Mouse (Mus musculus): ENCODE measurements around the gene Tmc3.

DNA sequence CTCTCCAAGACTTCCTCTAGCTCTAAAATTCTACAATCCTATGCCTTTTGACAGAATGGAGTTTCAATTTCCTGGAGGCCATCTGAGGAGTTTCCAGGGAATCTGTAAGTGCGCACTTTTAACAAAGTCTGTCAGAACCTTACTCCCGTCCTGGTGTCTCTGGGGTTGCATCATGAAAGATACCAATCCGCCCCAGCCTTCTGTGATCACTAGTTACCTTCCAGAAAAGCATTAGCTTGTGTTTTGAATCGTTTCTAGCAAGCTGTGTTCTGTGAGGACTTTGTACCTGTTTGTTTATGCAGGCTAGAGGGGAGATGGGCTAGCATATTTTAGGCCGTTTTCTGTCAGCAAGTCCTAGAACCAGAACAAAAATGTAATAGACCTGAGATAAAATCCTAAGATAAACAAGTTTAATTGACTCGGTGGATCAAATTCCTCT is 48.0 kb downstream of the Tmc3 start:
- TF ChIP-seq POLR2A (IDR thresholded peaks at IDR 0.05; ENCODE audit: low read depth, low read length) (no peak), CTCF (IDR thresholded peaks at IDR 0.05; ENCODE audit: extremely low read depth, insufficient read length, insufficient replicate concordance, low read depth, low read length) (no peak)

Data from small intestine, adult 2 months (tissue).